Mouse (Mus musculus) liver, embryonic 15.5 days (tissue): ENCODE results near the gene Ttbk1. TPM values are rescaled to one million over a fixed set of nuclear protein-coding genes. Genes with fewer than 3 reads are reported as not detected.

Experiments used
- ATAC-seq: fragments of 200-750 bp; cut with Nextera tagmentation; 2 replicates; pipeline ENCODE4 v1.8.0; 2017; ENCODE audit warnings: moderate number of reproducible peaks, mild to moderate bottlenecking, moderate library complexity; ENCODE audit not compliant: insufficient read depth
- H3K27ac ChIP-seq: fragments of 300-500 bp; sonication (generic); replicated peaks from 2 replicates; pipeline ENCODE4 v1.5.1; 2015; ENCODE audit warnings: mild to moderate bottlenecking, inconsistent platforms
- H3K27me3 ChIP-seq: fragments of 300-500 bp; sonication (generic); 2 replicates; pipeline ENCODE4 v1.6.1; 2015; ENCODE audit warnings: mild to moderate bottlenecking, inconsistent platforms
- H3K36me3 ChIP-seq: fragments of 300-500 bp; sonication (generic); replicated peaks from 2 replicates; pipeline ENCODE4 v1.6.1; 2015; ENCODE audit warnings: moderate library complexity, mild to moderate bottlenecking, inconsistent platforms
- H3K4me1 ChIP-seq: fragments of 300-500 bp; sonication (generic); replicated peaks from 2 replicates; pipeline ENCODE4 v1.6.1; 2015; ENCODE audit warnings: inconsistent platforms
- H3K4me2 ChIP-seq: fragments of 300-500 bp; sonication (generic); 2 replicates; pipeline ENCODE4 v1.6.1; 2015; ENCODE audit warnings: moderate library complexity, mild to moderate bottlenecking, inconsistent platforms
- H3K4me3 ChIP-seq: fragments of 300-500 bp; sonication (generic); replicated peaks from 2 replicates; pipeline ENCODE4 v1.5.1; 2015; ENCODE audit warnings: mild to moderate bottlenecking, inconsistent platforms
- H3K9ac ChIP-seq: fragments of 300-500 bp; sonication (generic); 2 replicates; pipeline ENCODE4 v1.6.1; 2015; ENCODE audit warnings: moderate library complexity, mild to moderate bottlenecking, inconsistent platforms
- H3K9me3 ChIP-seq: fragments of 300-500 bp; sonication (generic); replicated peaks from 2 replicates; pipeline ENCODE4 v1.6.1; 2016; ENCODE audit warnings: inconsistent platforms
- WGBS: fragments of 180-500 bp; shearing (Covaris S2); methylation state at CpG from one replicate; pipeline ENCODE4 v1.1.7; 2015; ENCODE audit warnings: mixed read lengths; ENCODE audit not compliant: insufficient replicate concordance; 5-methylcytosine and 5-hydroxymethylcytosine counted together
- polyA plus RNA-seq: library from polyadenylated mRNA; unstranded; fragments of >200 nt; fragmentation: Nextera tagmentation; extraction: Ambion mirVana; gene quantifications from 2 replicates; pipeline ENCODE4 v1.2.1, GENCODE M21; 2015

The Ttbk1 gene
- polyA plus RNA-seq, 1 experiment from 2014 or later, result 0.01 TPM

DNA sequence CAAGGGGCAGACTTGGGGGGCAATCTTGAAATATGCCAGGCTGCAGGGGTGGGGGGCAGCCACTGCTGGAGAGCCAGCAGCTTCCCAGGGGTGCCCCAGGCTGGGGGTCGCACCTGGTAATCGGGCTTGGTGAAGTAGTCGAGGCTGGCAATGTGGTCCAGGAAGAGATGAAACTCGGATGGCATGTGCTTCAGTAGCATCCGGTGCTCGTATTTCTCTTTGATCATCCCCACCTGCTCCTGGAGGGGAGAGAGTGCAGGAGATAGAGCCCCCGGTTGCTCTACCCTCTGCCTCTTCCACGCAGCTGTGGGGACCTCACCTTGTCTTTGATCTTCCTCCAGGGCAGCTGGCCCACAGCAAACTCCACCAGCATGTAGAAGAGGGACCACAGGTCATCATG lies 10.9 kb downstream of the Ttbk1 start:
- Histone ChIP-seq H3K27ac (no peak overlapping the region), H3K9me3 (no peaks in the 10 kb centered on the region), H3K4me3 (no peak overlapping the region), H3K27me3 (peaks cover 19% of the 10 kb centered on the region), H3K4me1 (no peaks in the 10 kb centered on the region), H3K4me2 (no peak overlapping the region), H3K9ac (no peak overlapping the region), H3K36me3 (no peaks in the 10 kb centered on the region)
- no peak for ATAC-seq
- WGBS, result 51% methylated on average over 8 of the region's 8 CpGs

DNA sequence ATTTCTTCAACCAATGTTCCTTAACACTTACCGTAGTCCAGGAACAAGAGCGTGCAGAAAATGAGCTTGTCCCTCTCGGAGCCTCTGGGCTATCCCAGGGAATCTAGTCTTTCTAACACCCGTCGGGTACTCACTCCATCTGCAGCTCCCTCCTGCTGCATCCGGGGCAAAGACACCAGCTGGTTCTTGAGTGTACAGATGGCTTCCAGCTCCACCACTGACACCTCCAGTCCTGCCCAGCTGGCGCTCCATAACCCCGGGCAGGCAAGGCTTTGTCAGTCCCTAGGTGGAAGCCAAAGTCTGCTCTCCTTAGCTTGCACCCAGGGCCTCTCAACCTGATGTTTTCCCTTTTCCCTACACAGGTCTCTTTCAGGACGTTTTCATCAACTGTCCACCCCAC lies 19.6 kb downstream of the Ttbk1 start:
- Histone ChIP-seq H3K9me3 (no peaks in the 10 kb centered on the region), H3K4me1 (no peaks in the 10 kb centered on the region), H3K27ac (no peak overlapping the region), H3K4me2 (no peak overlapping the region), H3K27me3 (peaks cover 13% of the 10 kb centered on the region; the same call in 1 of the 2 replicates), H3K9ac (no peak overlapping the region), H3K36me3 (no peaks in the 10 kb centered on the region), H3K4me3 (no peak overlapping the region)
- 67% methylated on average over 9 of the region's 9 CpGs for WGBS
- no peak for ATAC-seq

DNA sequence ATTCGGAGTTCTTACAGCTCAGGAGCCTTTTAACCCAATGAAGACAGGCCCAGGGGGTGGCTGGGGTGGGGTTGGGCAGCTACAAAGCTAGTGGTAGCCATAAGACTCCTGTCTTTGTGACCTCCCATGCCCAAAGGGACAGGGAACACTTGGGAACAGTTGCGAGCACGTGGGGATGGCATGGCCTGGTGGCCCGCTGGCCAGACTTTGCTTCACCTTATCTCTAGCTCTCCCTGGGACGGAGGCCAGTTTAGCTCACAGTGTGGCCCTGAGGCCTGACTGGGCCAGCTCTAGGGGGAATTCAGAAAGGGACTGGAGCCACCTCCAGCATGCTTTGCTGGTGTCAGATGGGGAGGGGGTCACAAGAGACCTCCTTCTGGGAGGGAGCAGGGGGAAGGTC lies 25.2 kb downstream of the Ttbk1 start:
- no peak overlapping the region for H3K9ac ChIP-seq
- H3K4me2 ChIP-seq, result no peak overlapping the region
- H3K36me3 ChIP-seq, result no peaks in the 10 kb centered on the region
- 53% methylated on average over 5 of the region's 5 CpGs for WGBS
- H3K27ac ChIP-seq, result no peak overlapping the region
- no peaks in the 10 kb centered on the region for H3K4me1 ChIP-seq
- H3K4me3 ChIP-seq, result no peak overlapping the region
- no peaks in the 10 kb centered on the region for H3K9me3 ChIP-seq
- no peak; the same call in 1 of the 2 replicates for ATAC-seq
- H3K27me3 ChIP-seq, result peaks cover 64% of the 10 kb centered on the region

DNA sequence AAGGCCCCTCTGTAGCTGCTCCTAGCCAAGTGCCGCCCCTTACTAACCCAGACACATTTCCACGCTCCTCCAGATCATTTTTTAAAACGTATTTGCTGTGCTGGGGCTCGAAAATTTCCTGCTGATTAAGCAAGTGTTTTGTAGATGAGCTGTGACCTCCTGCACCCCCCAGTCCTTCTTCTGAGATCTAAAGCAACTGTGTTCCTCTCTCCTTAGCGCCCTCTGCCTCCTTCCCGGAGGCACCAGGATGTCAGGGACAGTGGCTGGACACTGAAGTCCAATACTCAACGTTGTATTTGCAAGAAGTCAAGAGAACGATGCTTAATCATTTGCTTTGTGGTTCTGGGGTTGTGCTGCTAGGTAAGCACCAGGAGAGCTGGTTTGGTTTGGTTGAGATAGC lies 26.1 kb downstream of the Ttbk1 start:
- ATAC-seq, result no peak
- Histone ChIP-seq H3K36me3 (no peaks in the 10 kb centered on the region), H3K27me3 (peaks cover 71% of the 10 kb centered on the region), H3K27ac (no peak overlapping the region), H3K9me3 (no peaks in the 10 kb centered on the region), H3K4me1 (no peaks in the 10 kb centered on the region), H3K4me2 (peak overlapping the region; percentile 32; the same call in 1 of the 2 replicates), H3K9ac (no peak overlapping the region), H3K4me3 (no peak overlapping the region)
- WGBS, result 9% methylated on average over 8 of the region's 8 CpGs

DNA sequence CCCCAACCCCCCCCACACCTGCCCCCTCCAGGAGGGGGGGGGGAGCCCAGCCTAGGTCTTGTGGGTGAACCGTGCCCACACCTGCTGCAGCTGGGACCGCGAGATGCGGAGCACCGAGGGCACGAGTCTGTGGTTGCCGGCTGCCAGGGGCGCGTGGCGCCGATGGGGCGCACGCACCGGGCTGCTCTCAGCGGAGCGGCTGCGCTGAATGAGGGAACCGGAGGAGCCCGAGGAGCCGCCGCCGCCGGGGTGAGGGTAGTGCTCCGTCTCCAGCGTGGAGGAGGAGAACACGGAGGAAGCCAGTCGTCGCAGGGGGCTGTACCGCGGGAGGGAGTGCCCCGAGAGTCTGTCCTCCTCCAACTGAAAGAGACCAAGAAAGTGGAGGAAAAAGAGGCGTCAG lies 26.8 kb downstream of the Ttbk1 start:
- Histone ChIP-seq H3K4me2 (peak overlapping the region; percentile 32; the same call in 1 of the 2 replicates), H3K27me3 (peaks cover 74% of the 10 kb centered on the region), H3K4me1 (0 out of 2 replicates have a peak, but pooled peaks cover 2% of the 10 kb centered on the region), H3K9ac (no peak overlapping the region), H3K36me3 (no peaks in the 10 kb centered on the region), H3K9me3 (no peaks in the 10 kb centered on the region), H3K4me3 (no peak overlapping the region; the same call in 1 of the 2 replicates), H3K27ac (no peak overlapping the region)
- WGBS, result under 1% methylated on average over 32 of the region's 32 CpGs
- no peak for ATAC-seq

GRCm38 (mm10) chr17:46458439-46458838 lies 29.0 kb downstream of the Ttbk1 start:
- Histone ChIP-seq H3K4me3 (no peak overlapping the region), H3K4me1 (peaks cover 18% of the 10 kb centered on the region), H3K36me3 (no peaks in the 10 kb centered on the region), H3K4me2 (no peak overlapping the region), H3K9me3 (no peaks in the 10 kb centered on the region), H3K27ac (no peak overlapping the region), H3K27me3 (peaks cover 89% of the 10 kb centered on the region), H3K9ac (no peak overlapping the region)
- ATAC-seq, result no peak
- 33% methylated on average over 3 of the region's 3 CpGs for WGBS

GRCm38 (mm10) chr17:46457791-46458190 lies 29.7 kb downstream of the Ttbk1 start:
- ATAC-seq, result no peak
- H3K36me3 ChIP-seq, result no peaks in the 10 kb centered on the region
- no peak overlapping the region for H3K27ac ChIP-seq
- peaks cover 95% of the 10 kb centered on the region for H3K27me3 ChIP-seq
- peaks cover 19% of the 10 kb centered on the region for H3K4me1 ChIP-seq
- 4% methylated on average over 10 of the region's 10 CpGs for WGBS
- H3K9ac ChIP-seq, result no peak overlapping the region
- no peaks in the 10 kb centered on the region for H3K9me3 ChIP-seq
- no peak overlapping the region for H3K4me2 ChIP-seq
- no peak overlapping the region for H3K4me3 ChIP-seq

DNA sequence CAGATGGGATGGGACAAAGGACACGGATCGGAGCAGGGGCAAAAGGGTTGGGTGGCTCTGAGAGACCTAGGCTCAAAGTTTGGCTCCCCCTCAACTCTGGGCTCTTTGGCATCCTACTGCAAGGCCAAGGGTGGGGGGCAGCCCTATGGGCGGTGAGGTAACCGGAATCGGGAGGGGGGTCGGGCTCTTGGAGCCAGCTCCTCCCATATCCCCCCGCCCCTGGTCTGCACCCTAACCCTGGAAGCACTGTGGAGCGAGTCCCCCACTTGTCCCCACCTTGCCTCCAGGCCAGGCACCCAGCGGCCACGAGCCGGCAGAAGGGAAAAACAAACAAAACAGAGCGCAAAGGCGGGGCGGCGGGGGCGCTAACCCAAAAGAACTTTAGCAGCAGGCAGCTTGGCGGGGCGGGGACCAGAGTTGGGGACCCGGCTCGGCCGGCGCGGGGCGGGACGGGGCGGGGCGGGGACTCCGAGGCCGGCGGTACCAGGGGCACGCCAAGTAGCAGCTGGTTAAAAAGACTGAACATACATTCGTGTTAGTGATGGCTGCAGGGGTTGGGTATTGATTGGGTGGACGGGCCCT lies 32.3 kb downstream of the Ttbk1 start:
- ATAC-seq, result no peak
- WGBS, result 1% methylated on average over 33 of the region's 33 CpGs
- no peaks in the 10 kb centered on the region for H3K9me3 ChIP-seq

GRCm38 (mm10) chr17:46454539-46454938 lies 32.9 kb downstream of the Ttbk1 start:
- no peak for ATAC-seq
- H3K27ac ChIP-seq, result no peak overlapping the region
- H3K36me3 ChIP-seq, result no peaks in the 10 kb centered on the region
- WGBS, result 8% methylated on average over 9 of the region's 9 CpGs
- H3K4me1 ChIP-seq, result peaks cover 20% of the 10 kb centered on the region
- no peaks in the 10 kb centered on the region for H3K9me3 ChIP-seq
- no peak overlapping the region for H3K4me3 ChIP-seq
- H3K4me2 ChIP-seq, result peak overlapping the region; percentile 55
- H3K27me3 ChIP-seq, result peaks cover 87% of the 10 kb centered on the region
- no peak overlapping the region for H3K9ac ChIP-seq

More for the DNA sequence above, 32.3 kb downstream of the Ttbk1 start:
- Histone ChIP-seq H3K27me3 (peaks cover 93% of the 10 kb centered on the region), H3K27ac (no peak overlapping the region), H3K36me3 (no peaks in the 10 kb centered on the region), H3K4me1 (peaks cover 20% of the 10 kb centered on the region), H3K4me3 (peak overlapping the region; percentile 15), H3K9ac (no peak overlapping the region), H3K4me2 (peak overlapping the region; percentile 55)

- peaks cover 20% of the 10 kb centered on the region for H3K4me1 ChIP-seq
- H3K4me3 ChIP-seq, result no peak overlapping the region
- no peaks in the 10 kb centered on the region for H3K36me3 ChIP-seq
- H3K9ac ChIP-seq, result no peak overlapping the region
- 4% methylated on average over 26 of the region's 26 CpGs for WGBS
- H3K9me3 ChIP-seq, result no peaks in the 10 kb centered on the region
- peak overlapping the region; percentile 41; the same call in 1 of the 2 replicates for H3K4me2 ChIP-seq
- ATAC-seq, result no peak
- no peak overlapping the region for H3K27ac ChIP-seq
- H3K27me3 ChIP-seq, result peaks cover 82% of the 10 kb centered on the region
Measured at GRCm38 (mm10) chr17:46453970-46454411, 33.5 kb downstream of the Ttbk1 start.

DNA sequence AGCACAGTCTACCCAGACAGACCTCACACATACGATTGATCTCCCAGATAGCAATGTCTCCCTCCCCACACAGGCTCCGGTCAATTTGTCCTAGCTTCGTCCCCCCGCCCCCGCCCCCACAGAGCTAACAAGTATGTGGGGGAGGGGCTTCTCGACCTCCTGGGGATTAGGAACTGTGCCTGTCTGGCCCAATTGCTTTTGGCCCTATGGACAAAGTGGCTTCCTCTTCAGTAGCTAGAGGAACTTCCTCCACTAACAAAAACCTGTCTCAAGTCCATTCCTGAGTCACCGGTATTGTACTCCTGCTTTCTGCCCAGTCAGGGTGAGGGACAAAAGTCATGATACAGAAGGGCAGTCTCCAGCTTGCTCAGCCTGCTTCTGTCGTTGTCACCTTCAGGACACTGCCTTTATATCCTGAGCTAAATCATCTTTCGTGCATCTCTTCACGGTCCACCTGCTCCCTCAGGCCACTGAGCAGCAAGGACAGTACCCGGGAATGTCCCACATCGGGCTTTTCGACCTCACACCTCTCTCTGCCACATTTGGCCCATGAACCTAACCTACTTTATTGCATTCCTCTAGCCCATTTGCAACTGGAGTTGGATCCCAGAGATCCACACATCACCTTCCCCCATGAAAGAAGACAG lies 34.0 kb downstream of the Ttbk1 start:
- Histone ChIP-seq H3K9me3 (no peaks in the 10 kb centered on the region), H3K9ac (no peak overlapping the region), H3K27me3 (peaks cover 76% of the 10 kb centered on the region), H3K4me3 (no peak overlapping the region), H3K36me3 (no peaks in the 10 kb centered on the region), H3K27ac (no peak overlapping the region), H3K4me2 (no peak overlapping the region), H3K4me1 (peaks cover 20% of the 10 kb centered on the region)
- ATAC-seq, result no peak
- 7% methylated on average over 13 of the region's 13 CpGs for WGBS
